Mouse (Mus musculus) neural tube, embryonic 14.5 days (tissue): ENCODE data around the gene Selenow. TPM values are rescaled to one million over a fixed set of nuclear protein-coding genes. Genes with fewer than 3 reads are reported as not detected.

Source experiments
- ATAC-seq: fragments of 200-750 bp; cut with Nextera tagmentation; 2 replicates; pipeline ENCODE4 v1.8.0; 2017; ENCODE audit warnings: low read depth, mild to moderate bottlenecking, moderate TSS enrichment, moderate library complexity
- H3K27ac ChIP-seq: fragments of 300-500 bp; sonication (generic); 2 replicates; pipeline ENCODE4 v1.5.1; 2014; ENCODE audit warnings: low read depth, mild to moderate bottlenecking, control low read depth, low read length, moderate library complexity, mixed read lengths
- H3K27me3 ChIP-seq: fragments of 300-500 bp; sonication (generic); 2 replicates; pipeline ENCODE4 v1.6.1; 2014; ENCODE audit warnings: low read length; ENCODE audit not compliant: control insufficient read depth, insufficient read depth
- H3K36me3 ChIP-seq: fragments of 300-500 bp; sonication (generic); 2 replicates; pipeline ENCODE4 v1.6.1; 2014; ENCODE audit warnings: low read length, mixed read lengths; ENCODE audit not compliant: control insufficient read depth, insufficient read depth
- H3K4me1 ChIP-seq: fragments of 300-500 bp; sonication (generic); 2 replicates; pipeline ENCODE4 v1.6.1; 2014; ENCODE audit warnings: low read length; ENCODE audit not compliant: control insufficient read depth, insufficient read depth
- H3K4me2 ChIP-seq: fragments of 300-500 bp; sonication (generic); 2 replicates; pipeline ENCODE4 v1.6.1; 2014; ENCODE audit warnings: mild to moderate bottlenecking, low read depth, low read length, control low read depth
- H3K4me3 ChIP-seq: fragments of 300-500 bp; sonication (generic); 2 replicates; pipeline ENCODE4 v1.5.1; 2014; ENCODE audit warnings: low read depth, low read length, control low read depth, mixed read lengths
- H3K9ac ChIP-seq: fragments of 300-500 bp; sonication (generic); replicated peaks from 2 replicates; pipeline ENCODE4 v1.6.1; 2014; ENCODE audit warnings: low read depth, mild to moderate bottlenecking, control low read depth, low read length, mixed read lengths
- H3K9me3 ChIP-seq: fragments of 300-500 bp; sonication (generic); 2 replicates; pipeline ENCODE4 v1.6.1; 2016; ENCODE audit warnings: low read length; ENCODE audit not compliant: control insufficient read depth
- whole genome bisulfite sequencing: fragments of 180-500 bp; shearing (Covaris S2); extraction: QIAGEN DNeasy Blood & Tissue Kit; methylation state at CpG from one replicate; pipeline ENCODE4 v1.1.7; 2014; 5-methylcytosine and 5-hydroxymethylcytosine counted together
- polyA plus RNA-seq: library from polyadenylated mRNA; unstranded; fragments of >200 nt; fragmentation: Nextera tagmentation; extraction: Ambion mirVana; gene quantifications from 2 replicates; pipeline ENCODE4 v1.2.1, GENCODE M21; 2014

Gene Selenow
- polyA plus RNA-seq, 1 experiment from 2014 or later, result 1,546 TPM

DNA sequence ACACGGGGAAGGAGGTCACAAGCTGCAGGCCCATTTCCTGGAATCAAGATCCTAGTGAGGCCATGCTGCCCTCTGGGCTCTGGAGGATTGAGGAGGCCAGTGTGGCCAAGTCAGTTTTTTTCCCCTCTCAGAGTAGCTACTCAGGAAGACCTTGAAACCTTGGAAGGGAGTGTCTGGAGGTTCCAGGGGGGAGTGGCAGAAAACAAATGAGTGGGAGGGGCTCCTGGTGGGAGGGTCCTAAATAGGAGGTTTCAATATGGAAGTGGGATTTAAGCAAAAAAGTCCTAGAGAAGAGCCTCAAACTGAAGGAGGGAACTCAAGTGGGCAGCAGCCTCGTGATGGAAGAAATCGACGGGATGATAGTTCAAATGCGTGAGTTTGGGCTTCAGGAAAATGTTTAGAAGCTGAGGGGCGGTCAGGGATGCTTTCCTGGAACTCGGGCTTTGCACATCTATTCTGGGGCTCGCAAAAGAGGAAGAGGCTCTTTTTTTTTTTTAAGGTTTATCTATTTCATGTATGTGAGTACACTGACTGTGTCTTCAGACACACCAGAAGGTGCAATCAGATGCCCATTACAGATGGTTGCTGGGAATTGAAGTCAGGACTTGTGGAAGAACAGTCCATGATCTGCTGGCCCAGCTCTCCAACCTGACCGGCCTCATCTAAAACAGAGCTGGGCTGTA, 20.7 kb downstream of the Selenow start:
- Histone ChIP-seq H3K9ac (no peak overlapping the region), H3K4me2 (no peak overlapping the region), H3K27me3 (no peaks in the 10 kb centered on the region), H3K36me3 (no peaks in the 10 kb centered on the region), H3K4me1 (no peaks in the 10 kb centered on the region), H3K4me3 (no peak overlapping the region), H3K27ac (no peak overlapping the region), H3K9me3 (no peaks in the 10 kb centered on the region)
- 79% methylated on average over 9 of the region's 9 CpGs for whole genome bisulfite sequencing
- no peak for ATAC-seq

DNA sequence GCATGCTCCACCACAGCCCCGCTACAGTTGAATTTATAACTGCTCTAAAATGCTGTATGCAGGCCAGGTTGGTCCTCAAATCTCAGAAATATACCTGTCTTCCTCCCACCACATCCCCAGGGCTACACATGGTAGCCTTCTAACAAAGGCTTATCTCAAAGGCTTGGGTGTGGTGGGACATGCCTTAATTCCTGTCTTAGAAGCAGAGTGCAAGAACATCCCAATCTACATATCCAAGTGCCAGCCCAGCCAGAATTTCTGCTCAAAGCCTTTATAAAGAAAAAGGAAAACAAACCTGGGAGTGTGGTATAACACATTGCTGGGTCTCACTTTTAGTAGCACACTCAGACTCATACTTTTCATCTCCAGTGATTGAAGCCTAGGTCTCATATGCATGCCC, 28.0 kb downstream of the Selenow start:
- H3K4me3 ChIP-seq, result no peak overlapping the region
- ATAC-seq, result no peak
- H3K36me3 ChIP-seq, result no peaks in the 10 kb centered on the region
- H3K9me3 ChIP-seq, result no peaks in the 10 kb centered on the region
- H3K9ac ChIP-seq, result no peak overlapping the region
- H3K4me2 ChIP-seq, result no peak overlapping the region
- H3K4me1 ChIP-seq, result no peaks in the 10 kb centered on the region
- H3K27me3 ChIP-seq, result no peaks in the 10 kb centered on the region
- no peak overlapping the region for H3K27ac ChIP-seq
- 85% methylated on average over 1 of the region's 1 CpGs for WGBS

DNA sequence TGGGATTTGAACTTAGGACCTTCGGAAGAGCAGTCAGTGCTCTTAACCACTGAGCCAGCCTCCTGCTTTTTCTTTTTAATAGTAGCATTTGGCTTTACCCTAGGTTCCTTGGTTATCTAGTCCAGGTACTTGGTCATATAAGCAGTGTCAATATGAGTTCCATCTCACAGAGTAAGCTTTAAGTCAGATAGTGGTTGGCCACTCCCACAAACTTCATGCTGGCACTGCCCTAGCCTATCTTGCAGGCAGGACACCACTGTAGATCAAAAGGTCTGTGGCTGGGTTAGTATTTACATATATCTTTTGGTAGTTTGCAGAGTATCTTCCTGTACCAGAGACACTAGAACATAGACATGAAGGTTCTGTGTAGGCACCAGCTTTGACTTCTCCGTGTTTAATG, 38.1 kb downstream of the Selenow start:
- 89% methylated on average over 2 of the region's 2 CpGs for WGBS
- Histone ChIP-seq H3K27ac (no peak overlapping the region), H3K27me3 (no peaks in the 10 kb centered on the region), H3K4me3 (no peak overlapping the region), H3K36me3 (no peaks in the 10 kb centered on the region), H3K4me2 (no peak overlapping the region), H3K9ac (no peak overlapping the region), H3K4me1 (no peaks in the 10 kb centered on the region), H3K9me3 (no peaks in the 10 kb centered on the region)
- no peak for ATAC-seq

DNA sequence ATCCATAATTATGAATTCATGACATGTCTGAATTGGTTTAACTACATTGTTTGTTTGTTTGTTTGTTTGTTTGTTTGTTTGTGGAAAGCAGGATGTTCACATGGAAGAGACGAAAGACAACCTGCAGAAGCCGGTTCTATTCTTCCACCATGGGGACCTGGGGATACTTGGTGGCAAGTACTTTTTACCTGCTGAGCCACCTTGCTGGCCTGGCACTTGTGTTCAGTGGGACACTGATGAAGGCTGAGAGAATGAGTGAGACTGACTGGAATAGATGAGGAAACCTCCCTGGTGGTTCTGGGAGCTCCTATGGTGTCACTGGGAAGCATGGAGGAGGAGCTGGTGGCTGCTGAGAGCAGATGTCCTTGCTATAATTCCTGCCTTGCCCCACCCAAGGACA, 39.9 kb downstream of the Selenow start, which contains the start of gene Crxos:
Crxos (plus strand) TSS at position 301 of the 400 bp plus-strand sequence.
- Histone ChIP-seq H3K4me1 (no peaks in the 10 kb centered on the region), H3K36me3 (no peaks in the 10 kb centered on the region), H3K27me3 (no peaks in the 10 kb centered on the region), H3K4me2 (no peak within 1 kb of the TSS), H3K27ac (no peak within 1 kb of the TSS), H3K9ac (no peak within 1 kb of the TSS), H3K4me3 (no peak within 1 kb of the TSS), H3K9me3 (no peaks in the 10 kb centered on the region)
- 98% methylated on average over 2 of the region's 2 CpGs for WGBS
- no peak for ATAC-seq

DNA sequence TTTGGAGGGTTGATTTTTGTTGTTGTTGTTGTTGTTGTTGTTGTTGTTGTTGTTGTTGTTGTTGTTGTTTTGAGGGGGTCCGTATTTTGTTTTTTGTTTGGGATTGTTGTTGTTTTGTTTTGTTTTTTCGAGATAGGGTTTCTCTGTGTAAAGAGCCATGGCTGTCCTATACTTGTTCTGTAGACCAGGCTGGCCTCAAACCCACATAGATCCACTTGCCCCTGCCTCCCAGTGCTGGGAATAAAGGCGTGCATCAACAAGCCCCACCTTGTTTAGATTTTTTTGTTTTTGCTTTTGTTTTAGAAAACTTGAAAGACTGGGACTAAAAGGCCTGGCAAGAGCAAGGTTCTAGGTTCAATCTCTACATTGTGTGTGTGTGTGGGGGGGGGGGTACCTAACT, 40.4 kb downstream of the Selenow start:
- Histone ChIP-seq H3K4me2 (no peak overlapping the region), H3K4me3 (no peak overlapping the region), H3K27me3 (no peaks in the 10 kb centered on the region), H3K36me3 (no peaks in the 10 kb centered on the region), H3K9ac (no peak overlapping the region), H3K27ac (no peak overlapping the region), H3K4me1 (no peaks in the 10 kb centered on the region), H3K9me3 (no peaks in the 10 kb centered on the region)
- WGBS, result 75% methylated on average over 3 of the region's 3 CpGs
- no peak for ATAC-seq

DNA sequence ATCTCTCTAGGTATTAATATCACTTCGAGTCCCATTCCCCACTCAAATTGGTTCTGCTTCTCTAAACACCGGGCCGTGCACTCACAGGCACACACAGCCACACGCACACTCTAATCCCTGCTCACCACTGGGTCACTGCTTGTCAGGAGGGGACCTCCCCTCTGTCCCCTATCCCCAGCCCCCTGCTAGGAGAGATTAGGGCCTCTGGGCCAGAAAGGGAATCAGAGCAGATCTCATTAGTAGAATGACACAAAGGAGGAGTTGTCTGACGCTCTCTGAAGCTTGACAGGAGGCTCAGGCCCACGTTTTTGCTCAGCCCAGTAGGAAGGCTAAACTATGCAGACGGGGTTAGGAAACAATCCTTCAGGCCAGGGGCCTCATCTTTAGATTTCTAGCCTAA, 40.8 kb downstream of the Selenow start:
- H3K36me3 ChIP-seq, result no peaks in the 10 kb centered on the region
- no peaks in the 10 kb centered on the region for H3K27me3 ChIP-seq
- no peak for ATAC-seq
- no peak overlapping the region for H3K4me2 ChIP-seq
- 32% methylated on average over 7 of the region's 7 CpGs for WGBS
- H3K27ac ChIP-seq, result no peak overlapping the region
- no peaks in the 10 kb centered on the region for H3K9me3 ChIP-seq
- no peak overlapping the region for H3K4me3 ChIP-seq
- H3K9ac ChIP-seq, result no peak overlapping the region
- no peaks in the 10 kb centered on the region for H3K4me1 ChIP-seq

DNA sequence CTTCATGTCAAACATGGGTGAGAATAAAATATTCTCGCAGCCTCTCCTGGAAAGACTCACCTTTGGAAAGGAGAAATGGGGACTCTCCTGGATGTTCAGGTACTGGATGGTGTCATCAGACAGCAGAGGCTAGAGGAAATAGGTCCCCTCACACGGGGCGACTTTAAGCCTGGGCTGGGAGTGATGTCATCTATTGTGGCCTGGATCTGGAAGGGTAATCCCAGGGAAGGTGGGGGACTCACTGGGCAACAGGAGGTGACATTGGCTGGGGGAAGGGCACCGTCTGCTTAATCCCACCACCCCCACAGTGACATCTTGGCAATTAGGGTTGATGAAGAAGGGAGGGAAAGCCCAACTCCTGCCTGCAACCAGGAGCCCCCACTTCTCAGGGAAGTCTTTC, 42.4 kb downstream of the Selenow start, which contains the start of gene Crx:
Crx (minus strand) TSS at position 213 of the 400 bp plus-strand sequence.
- Histone ChIP-seq H3K4me1 (no peaks in the 10 kb centered on the region), H3K27ac (no peak within 1 kb of the TSS)
- WGBS, result 50% methylated on average over 4 of the region's 4 CpGs

More for the DNA sequence above, 42.4 kb downstream of the Selenow start, which contains the start of gene Crx:
- Histone ChIP-seq H3K27me3 (no peaks in the 10 kb centered on the region), H3K9me3 (no peaks in the 10 kb centered on the region), H3K4me2 (no peak within 1 kb of the TSS), H3K36me3 (no peaks in the 10 kb centered on the region), H3K4me3 (no peak within 1 kb of the TSS), H3K9ac (no peak within 1 kb of the TSS)
- no peak for ATAC-seq

Other genes with a start within 250 kb of the Selenow start
- gene Obox5, start 172.3 kb downstream of the Selenow start, polyA plus RNA-seq, result not detected in 2 replicates
- not detected in 2 replicates for gene Obox6, start 82.7 kb downstream of the Selenow start, polyA plus RNA-seq
- gene Crx, start 42.4 kb downstream of the Selenow start, polyA plus RNA-seq, result not detected in 2 replicates
- not detected in 2 replicates for gene Crxos, start 39.8 kb downstream of the Selenow start, polyA plus RNA-seq
- 99.9 and 122 TPM in 2 replicates for gene Nop53, start 23.7 kb upstream of the Selenow start, polyA plus RNA-seq
- 3.2 and 5.5 TPM in 2 replicates for gene Ehd2, start 45.2 kb upstream of the Selenow start, polyA plus RNA-seq
- 8.6 and 9.6 TPM in 2 replicates for gene Bicra, start 125.5 kb upstream of the Selenow start, polyA plus RNA-seq
- 0.07 and 0.10 TPM in 2 replicates for gene Zfp541, start 139.4 kb upstream of the Selenow start, polyA plus RNA-seq
- gene Napa, start 176.1 kb upstream of the Selenow start, polyA plus RNA-seq, result 252 and 259 TPM in 2 replicates
- gene Kptn, start 197.5 kb upstream of the Selenow start, polyA plus RNA-seq, result 39.0 and 39.5 TPM in 2 replicates
- 1.5 and 2.0 TPM in 2 replicates for gene Slc8a2, start 207.4 kb upstream of the Selenow start, polyA plus RNA-seq